Mouse (Mus musculus) macrophage (primary cell): ENCODE results near the gene Nxf2. TPM values are rescaled to one million over a fixed set of nuclear protein-coding genes. Genes with fewer than 3 reads are reported as not detected.
A peak's percentile ranks its signal among the peaks of the same experiment; 100 is the strongest.
"Not testable (repeated sequence)": the region's sequence is repeated elsewhere in the genome, so short reads cannot be mapped to it uniquely, and the experiment has no call there.

Experiments
- H3K27ac ChIP-seq: fragments of 350-480 bp; formaldehyde crosslinking; 2 replicates; pipeline ENCODE4 v1.9.0; 2021
- H3K36me3 ChIP-seq: fragments of 350-480 bp; formaldehyde crosslinking; 2 replicates; pipeline ENCODE4 v1.9.0; 2021; ENCODE audit errors: inconsistent target
- H3K4me3 ChIP-seq: fragments of 350-480 bp; formaldehyde crosslinking; 2 replicates; pipeline ENCODE4 v1.9.0; 2021; ENCODE audit errors: inconsistent target
- H3K79me2 ChIP-seq: fragments of 350-480 bp; formaldehyde crosslinking; 2 replicates; pipeline ENCODE4 v1.9.0; 2021; ENCODE audit errors: inconsistent target
- WGBS: methylation state at CpG from one replicate; pipeline ENCODE4 v1.1.7; 2026; ENCODE audit warnings: inconsistent platforms; ENCODE audit not compliant: missing documents; 5-methylcytosine and 5-hydroxymethylcytosine counted together
- polyA plus RNA-seq: library from polyadenylated mRNA; stranded (reverse); fragments of 250-400 nt; gene quantifications from 3 replicates; pipeline ENCODE4 v1.2.4, GENCODE M21; 2018; ENCODE audit warnings: inconsistent platforms
- total RNA-seq, 78 experiments: library from RNA; depleted of rRNA; stranded (reverse); fragments of 250-400 nt; gene quantifications; 1 replicate in 9 of 78; 2 replicates in 24 of 78; 3 replicates in 43 of 78; 4 replicates in 2 of 78; pipeline ENCODE4 v1.2.4; 2018; ENCODE audit warnings: inconsistent platforms in 56 of 78

Gene Nxf2
- total RNA-seq (2018; cell fraction: chromatin; rRNA removed) = not detected
- total RNA-seq (2018; cell fraction: cytosol; rRNA removed) = under 1 TPM in 22 of 26 experiments, not detected in 4; 0.04 to 0.37 (median 0.14) TPM
- total RNA-seq (2018; cell fraction: nucleus; rRNA removed) = under 1 TPM in 4 of 26 experiments, not detected in 22; 0.25 to 0.74 (median 0.37) TPM
- 0.14 TPM in 1 of 3 replicates, not detected in the others for polyA plus RNA-seq

- H3K79me2 ChIP-seq = no peaks in the 10 kb centered on the region
- H3K36me3 ChIP-seq = no peaks in the 10 kb centered on the region
- H3K4me3 ChIP-seq = no peak within 1 kb of the TSS
- WGBS = 91% methylated on average over 17 of the region's 19 CpGs
- H3K27ac ChIP-seq = no peak within 1 kb of the TSS
Measured at GRCm38 (mm10) chrX:134964546-134964945, at the start of gene Nxf2. Gene Nxf2, minus strand, starts transcription at chrX:134964754.

- no peaks in the 10 kb centered on the region for H3K79me2 ChIP-seq
- H3K27ac ChIP-seq = no peak overlapping the region
- 73% methylated on average over 3 of the region's 3 CpGs for WGBS
- H3K4me3 ChIP-seq = no peak overlapping the region
- no peaks in the 10 kb centered on the region for H3K36me3 ChIP-seq
Measured at GRCm38 (mm10) chrX:135011381-135011780, 46.8 kb upstream of the Nxf2 start.

- Histone ChIP-seq H3K27ac (peak overlapping the region; percentile 29; the same call in 1 of the 2 replicates), H3K79me2 (no peaks in the 10 kb centered on the region), H3K4me3 (peak overlapping the region; percentile 26; the same call in 1 of the 2 replicates), H3K36me3 (no peaks in the 10 kb centered on the region)
- WGBS = 29% methylated on average over 6 of the region's 6 CpGs
Measured at GRCm38 (mm10) chrX:135009471-135009815, 44.9 kb upstream of the Nxf2 start.

- Histone ChIP-seq H3K27ac (peak within 1 kb of the TSS; percentile 43), H3K36me3 (no peaks in the 10 kb centered on the region), H3K79me2 (no peaks in the 10 kb centered on the region), H3K4me3 (peak within 1 kb of the TSS; percentile 26; the same call in 1 of the 2 replicates)
- 22% methylated on average over 30 of the region's 65 CpGs for WGBS
Measured at GRCm38 (mm10) chrX:135008720-135009470, 44.3 kb upstream of the Nxf2 start, which contains the start of gene Zmat1. Gene Zmat1, minus strand, starts transcription at chrX:135009209.

- no peaks in the 10 kb centered on the region for H3K79me2 ChIP-seq
- WGBS = 24% methylated on average over 5 of the region's 5 CpGs
- H3K36me3 ChIP-seq = no peaks in the 10 kb centered on the region
Measured at GRCm38 (mm10) chrX:135008021-135008420, 43.5 kb upstream of the Nxf2 start.

GRCm38 (mm10) chrX:134963305-134964094, 1.1 kb downstream of the Nxf2 start:
- Histone ChIP-seq H3K36me3 (no peaks in the 10 kb centered on the region), H3K4me3 (no peak overlapping the region), H3K27ac (no peak overlapping the region), H3K79me2 (no peaks in the 10 kb centered on the region)
- 71% methylated on average over 29 of the region's 53 CpGs for WGBS

More at GRCm38 (mm10) chrX:135008021-135008420, 43.5 kb upstream of the Nxf2 start:
- Histone ChIP-seq H3K4me3 (peak overlapping the region; percentile 4; the same call in 1 of the 2 replicates), H3K27ac (peak overlapping the region; percentile 43)

GRCm38 (mm10) chrX:134930361-134930760, 34.2 kb downstream of the Nxf2 start:
- Histone ChIP-seq H3K4me3 (no peak overlapping the region), H3K27ac (no peak overlapping the region), H3K36me3 (no peaks in the 10 kb centered on the region), H3K79me2 (no peaks in the 10 kb centered on the region)
- WGBS = 42% methylated on average over 5 of the region's 5 CpGs

GRCm38 (mm10) chrX:134929927-134930326, 34.6 kb downstream of the Nxf2 start:
- WGBS = 69% methylated on average over 4 of the region's 5 CpGs
- H3K27ac ChIP-seq = no peak overlapping the region
- no peaks in the 10 kb centered on the region for H3K36me3 ChIP-seq
- H3K4me3 ChIP-seq = no peak overlapping the region
- no peaks in the 10 kb centered on the region for H3K79me2 ChIP-seq

- no peak overlapping the region for H3K4me3 ChIP-seq
- H3K79me2 ChIP-seq = no peaks in the 10 kb centered on the region
Measured at GRCm38 (mm10) chrX:134925058-134925457, 39.5 kb downstream of the Nxf2 start.

GRCm38 (mm10) chrX:134923675-134924424, 40.7 kb downstream of the Nxf2 start:
- Histone ChIP-seq H3K4me3 (no peak overlapping the region), H3K27ac (no peak overlapping the region), H3K79me2 (no peaks in the 10 kb centered on the region), H3K36me3 (no peaks in the 10 kb centered on the region)
- 89% methylated on average over 7 of the region's 7 CpGs for WGBS

More at GRCm38 (mm10) chrX:134925058-134925457, 39.5 kb downstream of the Nxf2 start:
- Histone ChIP-seq H3K27ac (no peak overlapping the region), H3K36me3 (no peaks in the 10 kb centered on the region)

GRCm38 (mm10) chrX:134919220-134919619, 45.3 kb downstream of the Nxf2 start:
- no peaks in the 10 kb centered on the region for H3K79me2 ChIP-seq
- H3K27ac ChIP-seq = no peak overlapping the region
- H3K4me3 ChIP-seq = no peak overlapping the region
- no peaks in the 10 kb centered on the region for H3K36me3 ChIP-seq
- WGBS = 29% methylated on average over 1 of the region's 1 CpGs

- WGBS = 83% methylated on average over 2 of the region's 2 CpGs
- Histone ChIP-seq H3K36me3 (no peaks in the 10 kb centered on the region), H3K4me3 (no peak overlapping the region), H3K27ac (no peak overlapping the region), H3K79me2 (no peaks in the 10 kb centered on the region)
Measured at GRCm38 (mm10) chrX:134915745-134916144, 48.8 kb downstream of the Nxf2 start.

GRCm38 (mm10) chrX:134915315-134915714, 49.2 kb downstream of the Nxf2 start:
- H3K36me3 ChIP-seq, H3K27ac ChIP-seq, H3K79me2 ChIP-seq, H3K4me3 ChIP-seq: not testable (repeated sequence)

- 86% methylated on average over 3 of the region's 4 CpGs for WGBS
- Histone ChIP-seq H3K27ac (no peak overlapping the region), H3K4me3 (no peak overlapping the region), H3K79me2 (no peaks in the 10 kb centered on the region), H3K36me3 (no peaks in the 10 kb centered on the region)
Measured at GRCm38 (mm10) chrX:134914851-134915250, 49.7 kb downstream of the Nxf2 start.
